Mouse (Mus musculus) megakaryocyte, embryonic 14.5 days (primary cell): Measurements from ENCODE around the gene Slc25a48.

Experiments
- FLI1 ChIP-seq: IDR thresholded peaks from 2 replicates; pipeline ENCODE4 v1.6.1; 2012; ENCODE audit warnings: low read length, inconsistent platforms, mixed read lengths
- GATA1 ChIP-seq: IDR thresholded peaks from 3 replicates; pipeline ENCODE4 v1.6.1; 2012; ENCODE audit warnings: mixed read lengths, low read length, inconsistent platforms, borderline replicate concordance

GRCm38 (mm10) chr13:56449239-56450030 is 11.3 kb downstream of the Slc25a48 start:
- TF ChIP-seq GATA1 (no peak), FLI1 (no peak)
